Comparison of ENCODE assay signal across 8 mouse cellular contexts in the genomic region with DNA sequence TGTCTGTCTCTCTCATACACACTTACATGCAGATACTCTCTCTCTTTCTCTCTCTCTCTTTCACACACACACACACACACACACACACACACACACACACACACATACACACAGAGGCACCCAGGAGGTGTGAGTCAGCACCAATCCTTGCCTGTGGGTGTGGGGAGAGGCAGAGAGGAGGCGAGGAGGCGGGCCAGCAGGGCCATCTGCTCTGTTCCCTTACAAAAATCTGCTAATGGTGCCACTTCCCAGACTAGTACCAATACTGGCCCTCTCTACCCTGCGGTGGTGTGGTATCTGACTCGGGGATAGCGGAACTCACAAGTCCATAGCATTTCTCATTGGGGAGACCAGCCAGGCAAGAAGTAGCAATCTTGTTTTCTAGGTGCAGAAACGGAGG. TPM values are rescaled to one million over a fixed set of nuclear protein-coding genes. Genes with fewer than 3 reads are reported as not detected.
DNase-seq lines count a peak whose midpoint lies in the region; ATAC-seq lines count a peak whose summit lies in the region.

No protein-coding gene starts in this region.

- H3K4me2 ChIP-seq in hindbrain, embryonic 12.5 days (replicated peaks): no peak overlapping the region
- no peak overlapping the region for H3K4me2 ChIP-seq in limb, embryonic 13.5 days (replicated peaks)
- no peak overlapping the region for H3K4me2 ChIP-seq in stomach, embryonic 16.5 days (ENCODE audit: low read depth, low read length)

- peak; percentile 56 for DNase-seq in adrenal gland, postnatal 10 days
- peak; percentile 91 for DNase-seq in cerebellum, adult 9-10 months
- DNase-seq in testis, postnatal 10 days (ENCODE audit: low spot score): no peak
- no peak for DNase-seq in ovary, postnatal 10 days (ENCODE audit: low spot score)

- no peaks in the 10 kb centered on the region for H3K36me3 ChIP-seq in hindbrain, embryonic 12.5 days
- no peaks in the 10 kb centered on the region for H3K36me3 ChIP-seq in limb, embryonic 13.5 days
- no peaks in the 10 kb centered on the region for H3K36me3 ChIP-seq in stomach, embryonic 16.5 days (ENCODE audit: control insufficient read depth, insufficient read depth, low read length)

- H3K4me3 ChIP-seq in hindbrain, embryonic 12.5 days: no peak overlapping the region
- no peak overlapping the region for H3K4me3 ChIP-seq in limb, embryonic 13.5 days
- no peak overlapping the region for H3K4me3 ChIP-seq in stomach, embryonic 16.5 days (replicated peaks; ENCODE audit: low read length)

- H3K9ac ChIP-seq in hindbrain, embryonic 12.5 days: no peak overlapping the region
- no peak overlapping the region for H3K9ac ChIP-seq in limb, embryonic 13.5 days
- no peak overlapping the region for H3K9ac ChIP-seq in stomach, embryonic 16.5 days (ENCODE audit: low read length)

- ATAC-seq in hindbrain, embryonic 12.5 days (ENCODE audit: low FRiP score): no peak
- no peak for ATAC-seq in limb, embryonic 13.5 days (ENCODE audit: low FRiP score, low read depth)
- ATAC-seq in stomach, embryonic 16.5 days (ENCODE audit: insufficient read depth, low FRiP score): 0 out of 2 replicates have a peak, but pooled peaks have one; percentile 27
- ATAC-seq in megakaryocyte progenitor cell, adult 5-6 weeks (replicated peaks; ENCODE audit: poor library complexity): no peak

- peaks cover 14% of the 10 kb centered on the region for H3K27me3 ChIP-seq in hindbrain, embryonic 12.5 days
- H3K27me3 ChIP-seq in limb, embryonic 13.5 days: no peaks in the 10 kb centered on the region
- H3K27me3 ChIP-seq in stomach, embryonic 16.5 days (ENCODE audit: control insufficient read depth, insufficient read depth, low read length): no peaks in the 10 kb centered on the region

- WGBS in hindbrain, embryonic 12.5 days: 40% methylated on average over 6 of the region's 6 CpGs
- WGBS in limb, embryonic 13.5 days: 48% methylated on average over 6 of the region's 6 CpGs
- 57% methylated on average over 6 of the region's 6 CpGs for WGBS in stomach, embryonic 16.5 days

- peaks cover 65% of the 10 kb centered on the region for H3K4me1 ChIP-seq in hindbrain, embryonic 12.5 days
- H3K4me1 ChIP-seq in limb, embryonic 13.5 days: peaks cover 60% of the 10 kb centered on the region
- H3K4me1 ChIP-seq in stomach, embryonic 16.5 days (ENCODE audit: control insufficient read depth, insufficient read depth, low read length): peaks cover 26% of the 10 kb centered on the region

- H3K27ac ChIP-seq in hindbrain, embryonic 12.5 days: peak overlapping the region; percentile 94
- 0 out of 2 replicates have a peak overlapping the region, but pooled peaks have one; percentile 82 for H3K27ac ChIP-seq in limb, embryonic 13.5 days
- no peak overlapping the region for H3K27ac ChIP-seq in stomach, embryonic 16.5 days (ENCODE audit: low read length)

- no peaks in the 10 kb centered on the region for H3K9me3 ChIP-seq in hindbrain, embryonic 12.5 days (replicated peaks)
- H3K9me3 ChIP-seq in limb, embryonic 13.5 days: no peaks in the 10 kb centered on the region
- no peaks in the 10 kb centered on the region for H3K9me3 ChIP-seq in stomach, embryonic 16.5 days (replicated peaks; ENCODE audit: control insufficient read depth, low read length)

RNA-seq across cellular contexts. Expression of gene Ccdc33, which starts 7.2 kb away (rescaled TPM):
- under 1 TPM in 1 of 2 experiments, not detected in 1; 0.12 TPM for total RNA-seq in adrenal gland, postnatal 10 days (2021)
- polyA plus RNA-seq in hindbrain, embryonic 12.5 days (2016; fragmentation: Nextera tagmentation; extraction: Ambion mirVana): 1.0 and 1.5 TPM in 2 replicates
- 0.15 and 0.20 TPM in 2 replicates for polyA plus RNA-seq in limb, embryonic 13.5 days (2015; fragmentation: Nextera tagmentation; extraction: Ambion mirVana)
- not detected in 2 replicates for polyA plus RNA-seq in stomach, embryonic 16.5 days (2015; fragmentation: Nextera tagmentation; extraction: Ambion mirVana)
- total RNA-seq in megakaryocyte progenitor cell, adult 5-6 weeks (2015): not detected in 2 replicates
- total RNA-seq in megakaryocyte progenitor cell, adult 5-6 weeks (2017): not detected in 2 replicates

RNA-seq across cellular contexts. Expression of gene Stra6, which starts 47.8 kb away (rescaled TPM):
- 1 to 10 TPM; 1.1 to 1.3 TPM for total RNA-seq in adrenal gland, postnatal 10 days (2021)
- 14.8 and 17.6 TPM in 2 replicates for polyA plus RNA-seq in hindbrain, embryonic 12.5 days (2016; fragmentation: Nextera tagmentation; extraction: Ambion mirVana)
- 25.3 and 29.9 TPM in 2 replicates for polyA plus RNA-seq in limb, embryonic 13.5 days (2015; fragmentation: Nextera tagmentation; extraction: Ambion mirVana)
- polyA plus RNA-seq in stomach, embryonic 16.5 days (2015; fragmentation: Nextera tagmentation; extraction: Ambion mirVana): 1.4 and 2.2 TPM in 2 replicates
- not detected in 2 replicates for total RNA-seq in megakaryocyte progenitor cell, adult 5-6 weeks (2015)
- not detected in 2 replicates for total RNA-seq in megakaryocyte progenitor cell, adult 5-6 weeks (2017)

Comparison
In these comparisons a context has a peak if more than half of its experiments do, and no peak if none do; other contexts are left out.
1. DNase-seq: peak in adrenal gland, postnatal 10 days (single experiment) and cerebellum, adult 9-10 months (single experiment); none in testis, postnatal 10 days (single experiment) and ovary, postnatal 10 days (single experiment).